Comparison of ENCODE assay signal across 15 mouse cellular contexts in genomic region chr4:50240951-50241350, GRCm38 (mm10).
"Had no signal": no experiment of that assay in that cellular context is flagged by ENCODE, and none has a peak within 500 bp of the region (broad histone marks: within the 10 kb centered on the region; RNA-seq: fewer than 3 reads in every experiment).

No protein-coding gene starts in this region.

- DNase-seq: cerebellum, adult 9-11 months; cerebellum, postnatal 10 days; cerebellum, postnatal 14 days; cerebellum, postnatal 25 days; cerebellum, postnatal 36 days; embryo, embryonic 11 days; forebrain, postnatal 0 days; gastrocnemius, adult 2 months; gastrocnemius, postnatal 10 days; gastrocnemius, postnatal 14 days; gastrocnemius, postnatal 25 days; gastrocnemius, postnatal 36 days; heart, adult 11 months; heart, adult 18-20 months; heart, adult 2 months had no signal
